Mouse (Mus musculus) testis, adult 2 months (tissue): ENCODE measurements around the gene Siae. TPM values are rescaled to one million over a fixed set of nuclear protein-coding genes. Genes with fewer than 3 reads are reported as not detected.
A peak's percentile ranks its signal among the peaks of the same experiment; 100 is the strongest.

Experiments used
- H3K27ac ChIP-seq: fragments of 200-500 bp; 2 replicates; pipeline ENCODE4 v1.5.1; 2012; ENCODE audit warnings: low read depth, low read length; ENCODE audit not compliant: control insufficient read depth, insufficient read depth
- H3K27me3 ChIP-seq: fragments of 200-500 bp; 2 replicates; pipeline ENCODE4 v1.6.1; 2012; ENCODE audit warnings: mild to moderate bottlenecking, low read length, moderate library complexity; ENCODE audit not compliant: control insufficient read depth, insufficient read depth
- H3K36me3 ChIP-seq: fragments of 200-500 bp; 2 replicates; pipeline ENCODE4 v1.6.1; 2012; ENCODE audit warnings: mild to moderate bottlenecking, low read length; ENCODE audit not compliant: control insufficient read depth, insufficient read depth
- H3K4me1 ChIP-seq: fragments of 200-500 bp; 2 replicates; pipeline ENCODE4 v1.6.1; 2012; ENCODE audit warnings: low read length; ENCODE audit not compliant: control insufficient read depth, insufficient read depth
- H3K4me3 ChIP-seq: fragments of 200-500 bp; 2 replicates; pipeline ENCODE4 v1.5.1; 2012; ENCODE audit warnings: low read depth, mild to moderate bottlenecking, low read length, moderate library complexity, mixed read lengths; ENCODE audit not compliant: control insufficient read depth
- CTCF ChIP-seq: fragments of 200-500 bp; IDR thresholded peaks from 2 replicates; pipeline ENCODE4 v1.5.1; 2012; ENCODE audit warnings: low read depth, mild to moderate bottlenecking, inconsistent platforms, low read length, moderate library complexity; ENCODE audit not compliant: control insufficient read depth, insufficient read depth, insufficient replicate concordance
- POLR2A ChIP-seq: fragments of 200-500 bp; IDR thresholded peaks from 2 replicates; pipeline ENCODE4 v1.6.1; 2012; ENCODE audit warnings: low read depth, mild to moderate bottlenecking, inconsistent platforms, low read length, moderate library complexity; ENCODE audit not compliant: control insufficient read depth
- polyA plus RNA-seq: library from polyadenylated mRNA; depleted of rRNA; stranded (reverse); fragments of >200 nt; gene quantifications from 2 replicates; pipeline ENCODE4 v1.2.3, GENCODE M21; 2012

Gene Siae
- polyA plus RNA-seq, 1 experiment = 11.9 TPM

GRCm38 (mm10) chr9:37653836-37654235 is 98.3 kb downstream of the Siae start:
- H3K36me3 ChIP-seq = no peaks in the 10 kb centered on the region; the same call in none of the 2 replicates
- TF ChIP-seq POLR2A = no peak
- TF ChIP-seq CTCF = no peak
- no peaks in the 10 kb centered on the region for H3K27me3 ChIP-seq
- H3K4me3 ChIP-seq = no peak overlapping the region
- no peak overlapping the region for H3K27ac ChIP-seq
- H3K4me1 ChIP-seq = no peaks in the 10 kb centered on the region; the same call in 1 of the 2 replicates

- Histone ChIP-seq H3K27ac (no peak overlapping the region), H3K27me3 (no peaks in the 10 kb centered on the region), H3K4me3 (no peak overlapping the region), H3K36me3 (no peaks in the 10 kb centered on the region; the same call in 1 of the 2 replicates), H3K4me1 (no peaks in the 10 kb centered on the region; the same call in 1 of the 2 replicates)
- TF ChIP-seq POLR2A (no peak), CTCF (no peak)
These were observed 100.5 kb downstream of the Siae start for GRCm38 (mm10) chr9:37655961-37656360.

GRCm38 (mm10) chr9:37656439-37656881 is 101.0 kb downstream of the Siae start:
- Histone ChIP-seq H3K27me3 (no peaks in the 10 kb centered on the region), H3K27ac (peak overlapping the region; percentile 91)
- no peak for TF ChIP-seq CTCF
- no peak for TF ChIP-seq POLR2A

GRCm38 (mm10) chr9:37656931-37657481 is 101.5 kb downstream of the Siae start, which contains the start of gene Tbrg1:
TSS of gene Tbrg1 (minus strand) at chr9:37657312.
- Histone ChIP-seq H3K4me1 (no peaks in the 10 kb centered on the region; the same call in 1 of the 2 replicates), H3K27ac (peak within 1 kb of the TSS; percentile 91), H3K36me3 (no peaks in the 10 kb centered on the region; the same call in 1 of the 2 replicates), H3K4me3 (peak within 1 kb of the TSS; percentile 98), H3K27me3 (no peaks in the 10 kb centered on the region)
- no peak for TF ChIP-seq CTCF
- TF ChIP-seq POLR2A = peak; percentile 87

More at GRCm38 (mm10) chr9:37656439-37656881, 101.0 kb downstream of the Siae start:
- peak overlapping the region; percentile 98 for H3K4me3 ChIP-seq
- no peaks in the 10 kb centered on the region; the same call in 1 of the 2 replicates for H3K36me3 ChIP-seq
- no peaks in the 10 kb centered on the region; the same call in 1 of the 2 replicates for H3K4me1 ChIP-seq

GRCm38 (mm10) chr9:37659413-37659812 is 103.9 kb downstream of the Siae start:
- H3K4me3 ChIP-seq = no peak overlapping the region
- H3K27me3 ChIP-seq = no peaks in the 10 kb centered on the region
- no peaks in the 10 kb centered on the region for H3K36me3 ChIP-seq
- TF ChIP-seq POLR2A (no peak), CTCF (no peak)
- no peaks in the 10 kb centered on the region; the same call in 1 of the 2 replicates for H3K4me1 ChIP-seq
- no peak overlapping the region for H3K27ac ChIP-seq

- H3K27ac ChIP-seq = no peak overlapping the region
- no peaks in the 10 kb centered on the region for H3K27me3 ChIP-seq
- no peak overlapping the region for H3K4me3 ChIP-seq
- no peak for TF ChIP-seq CTCF
- TF ChIP-seq POLR2A = no peak
- H3K4me1 ChIP-seq = no peaks in the 10 kb centered on the region
- no peaks in the 10 kb centered on the region for H3K36me3 ChIP-seq
These were observed 107.7 kb downstream of the Siae start for GRCm38 (mm10) chr9:37663210-37663609.

- Histone ChIP-seq H3K36me3 (no peaks in the 10 kb centered on the region), H3K27ac (no peak overlapping the region), H3K4me3 (no peak overlapping the region), H3K27me3 (no peaks in the 10 kb centered on the region), H3K4me1 (no peaks in the 10 kb centered on the region; the same call in 1 of the 2 replicates)
- no peak for TF ChIP-seq POLR2A
- TF ChIP-seq CTCF = no peak
These were observed 109.1 kb downstream of the Siae start for GRCm38 (mm10) chr9:37664604-37665003.

- no peak for TF ChIP-seq CTCF
- no peak for TF ChIP-seq POLR2A
- Histone ChIP-seq H3K27ac (no peak overlapping the region), H3K27me3 (no peaks in the 10 kb centered on the region), H3K4me3 (no peak overlapping the region), H3K36me3 (no peaks in the 10 kb centered on the region), H3K4me1 (no peaks in the 10 kb centered on the region; the same call in 1 of the 2 replicates)
These were observed 110.5 kb downstream of the Siae start for GRCm38 (mm10) chr9:37666045-37666444.
